Mouse (Mus musculus) lung, postnatal 0 days (tissue): ENCODE results near the gene Anapc11.

Experiments used
- CTCF ChIP-seq: IDR thresholded peaks from 2 replicates; pipeline ENCODE4 v1.5.1; 2016; ENCODE audit warnings: antibody characterized with exemption, mild to moderate bottlenecking
- EP300 ChIP-seq: IDR thresholded peaks from 2 replicates; pipeline ENCODE4 v1.6.1; 2016; ENCODE audit warnings: antibody characterized with exemption, mild to moderate bottlenecking, control low read depth

DNA sequence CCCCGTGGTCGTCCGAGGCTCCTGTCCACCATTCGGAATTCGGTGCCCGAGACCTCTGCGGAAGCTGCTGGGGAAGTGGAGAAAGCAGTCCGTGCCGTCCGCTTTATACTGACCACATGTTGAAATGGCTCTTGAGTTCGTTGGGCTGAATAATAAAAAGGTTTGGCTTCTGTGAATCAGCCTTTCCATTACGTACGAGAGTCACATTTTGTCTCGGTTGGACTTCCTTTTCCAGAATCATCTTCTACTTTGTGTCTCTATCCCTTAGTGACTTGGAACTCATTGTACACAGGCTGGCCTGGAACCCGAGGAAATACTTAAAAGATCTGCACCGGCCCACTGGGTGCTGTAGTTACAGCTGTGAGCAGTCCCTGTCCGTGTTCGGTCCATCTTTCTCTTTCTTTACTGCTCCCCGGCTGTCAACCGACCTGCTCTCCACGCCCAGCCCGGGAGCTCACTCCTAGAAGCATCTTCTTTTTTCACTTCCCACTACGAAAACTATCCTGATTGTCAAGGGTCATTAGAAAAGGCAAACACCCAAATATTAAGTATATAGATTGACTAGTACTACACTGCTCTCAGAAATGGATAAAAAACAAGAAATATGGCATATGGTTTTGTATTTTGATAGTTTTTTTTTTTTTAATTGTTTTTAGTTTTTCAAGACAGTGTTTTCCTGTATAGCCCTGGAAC is 24.5 kb upstream of the Anapc11 start:
- TF ChIP-seq CTCF = no peak
- no peak for TF ChIP-seq EP300
